Mouse (Mus musculus): ENCODE results near the gene Dnajc12. TPM values are rescaled to one million over a fixed set of nuclear protein-coding genes. Genes with fewer than 3 reads are reported as not detected.

The Dnajc12 gene
- polyA plus RNA-seq (2015; fragmentation: Nextera tagmentation; extraction: Ambion mirVana): 49.2 and 53.5 TPM in 2 replicates

GRCm38 (mm10) chr10:63382372-63383279 is at the start of gene Dnajc12:
TSS of gene Dnajc12 (plus strand) at chr10:63382443.

GRCm38 (mm10) chr10:63381498-63382280 is 554 bp upstream of the Dnajc12 start, which contains the start of gene Sirt1:
TSS of gene Sirt1 (minus strand) at chr10:63381704.

DNA sequence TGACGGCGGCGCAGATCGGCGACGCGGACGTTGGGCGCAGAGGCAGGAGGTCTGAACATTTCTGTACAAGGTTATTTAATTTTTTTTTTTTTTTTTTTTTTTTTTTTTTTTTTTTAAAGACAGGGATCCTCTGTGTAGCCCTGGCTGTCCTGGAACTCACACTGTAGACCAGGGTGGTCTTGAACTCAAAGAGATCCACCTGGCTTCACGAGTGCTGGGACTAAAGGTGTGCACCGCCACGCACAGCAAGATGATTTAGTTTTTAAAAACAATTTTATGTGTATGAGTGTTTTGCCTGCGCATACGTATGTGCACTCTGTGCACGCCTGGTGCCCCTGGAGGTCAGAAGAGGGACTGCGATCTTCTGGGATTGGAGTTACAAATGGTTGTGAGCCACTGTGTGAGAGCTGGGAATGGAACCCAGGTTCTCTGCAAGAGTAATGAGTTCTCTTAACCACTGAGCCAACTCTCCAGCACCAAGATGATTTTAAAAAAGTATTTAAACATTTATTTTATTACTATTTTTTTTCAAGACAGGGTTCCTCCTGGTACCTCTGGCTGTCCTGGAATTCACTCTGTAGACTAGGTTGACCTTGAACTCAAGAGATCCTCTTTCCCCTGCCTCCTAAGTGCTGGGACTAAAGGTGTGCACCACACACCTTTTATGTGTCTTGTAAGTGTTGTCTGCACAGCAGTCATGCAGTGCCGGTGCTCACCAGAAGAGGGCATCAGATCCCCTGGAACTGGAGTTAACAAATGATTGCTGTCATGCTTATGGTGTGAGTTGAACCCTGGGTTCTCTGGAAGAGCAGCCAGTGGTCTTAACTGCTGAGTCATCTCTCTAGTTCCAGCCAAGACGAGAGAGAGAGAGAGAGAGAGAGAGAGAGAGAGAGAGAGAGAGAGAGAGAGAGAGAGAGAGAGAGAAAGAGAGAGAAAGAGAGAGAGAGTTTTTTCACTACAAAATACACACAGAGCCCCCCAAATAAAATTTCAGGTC is 39.8 kb downstream of the Dnajc12 start, which contains the start of gene Gm7075:
Gene Gm7075, minus strand, starts transcription at position 51 of the 997 bp plus-strand sequence.

DNA sequence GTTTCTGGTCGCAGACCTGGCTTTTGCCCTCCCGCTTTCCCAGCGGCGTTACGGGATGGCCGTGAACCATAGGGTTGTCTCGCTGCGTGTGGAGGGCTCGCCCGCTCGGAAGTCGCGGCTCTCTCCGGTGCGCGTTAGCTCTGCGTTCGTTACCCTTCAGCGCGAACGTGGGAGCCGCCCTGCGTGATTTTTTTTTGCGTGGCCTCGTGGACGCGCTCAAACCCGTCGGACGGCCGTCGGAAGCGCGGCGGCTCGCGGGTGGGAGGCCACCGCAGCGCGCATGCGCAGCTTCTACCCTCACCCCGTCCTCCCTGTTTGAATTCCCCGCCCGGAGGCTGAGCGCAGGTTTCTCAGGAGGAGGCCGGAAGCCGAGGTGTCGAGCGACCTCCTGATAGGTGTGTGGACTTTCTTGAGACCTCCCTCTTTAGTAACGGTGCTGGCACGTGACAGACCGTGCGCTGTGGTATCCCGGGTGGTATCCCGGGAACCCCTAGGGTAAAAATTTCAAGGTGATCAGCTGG is 47.6 kb downstream of the Dnajc12 start, which contains the start of gene Ctnna3:
Gene Ctnna3, plus strand, starts transcription at position 314 of the 521 bp plus-strand sequence.

Other genes with a start within 250 kb of the Dnajc12 start
- 0.18 TPM in 1 of 2 replicates, not detected in the other for gene Mypn, start 178.5 kb upstream of the Dnajc12 start, polyA plus RNA-seq (2015; fragmentation: Nextera tagmentation; extraction: Ambion mirVana)
- 36.2 and 57.1 TPM in 2 replicates for gene Herc4, start 138.6 kb upstream of the Dnajc12 start, polyA plus RNA-seq (2015; fragmentation: Nextera tagmentation; extraction: Ambion mirVana)
- 5.1 and 5.5 TPM in 2 replicates for gene Sirt1, start 739 bp upstream of the Dnajc12 start, polyA plus RNA-seq (2015; fragmentation: Nextera tagmentation; extraction: Ambion mirVana)
- gene Gm7075, start 39.3 kb downstream of the Dnajc12 start, polyA plus RNA-seq (2015; fragmentation: Nextera tagmentation; extraction: Ambion mirVana): not detected in 2 replicates
- 0.22 and 0.32 TPM in 2 replicates for gene Ctnna3, start 47.7 kb downstream of the Dnajc12 start, polyA plus RNA-seq (2015; fragmentation: Nextera tagmentation; extraction: Ambion mirVana)